In genomic region chr2:61582578-61583315, GRCm38 (mm10) we compare ENCODE assay signal across 14 mouse cellular contexts. TPM values are rescaled to one million over a fixed set of nuclear protein-coding genes. Genes with fewer than 3 reads are reported as not detected.
DNase-seq lines count a peak whose midpoint lies in the region; ATAC-seq and TF ChIP-seq lines count a peak whose summit lies in the region.
"Had no signal": no experiment of that assay in that cellular context is flagged by ENCODE, and none has a peak within 500 bp of the region (broad histone marks: within the 10 kb centered on the region; RNA-seq: fewer than 3 reads in every experiment).

No protein-coding gene starts in this region.

- TF ChIP-seq CTCF in heart, adult 2 months (IDR thresholded peaks at IDR 0.05), result no peak

- no peak for TF ChIP-seq POLR2A in heart, adult 2 months (IDR thresholded peaks at IDR 0.05; ENCODE audit: insufficient read depth, low read depth, low read length)

- H3K27ac ChIP-seq in heart, adult 2 months, result no peak overlapping the region
- H3K27ac ChIP-seq in heart, embryonic 10.5 days, result no peak overlapping the region
- H3K27ac ChIP-seq: limb, embryonic 12.5 days had no signal

- H3K4me3 ChIP-seq in heart, adult 2 months, result no peak overlapping the region
- H3K4me3 ChIP-seq in heart, embryonic 10.5 days, result no peak overlapping the region
- H3K4me3 ChIP-seq: limb, embryonic 12.5 days had no signal

- no peaks in the 10 kb centered on the region for H3K4me1 ChIP-seq in heart, adult 2 months (ENCODE audit: control insufficient read depth, insufficient read depth, low read length)
- no peaks in the 10 kb centered on the region for H3K4me1 ChIP-seq in heart, embryonic 10.5 days

- no peaks in the 10 kb centered on the region for H3K27me3 ChIP-seq in heart, adult 2 months (ENCODE audit: control insufficient read depth, insufficient read depth, low read length)
- no peaks in the 10 kb centered on the region for H3K27me3 ChIP-seq in heart, embryonic 10.5 days (ENCODE audit: insufficient read depth, poor library complexity, severe bottlenecking)
- H3K27me3 ChIP-seq: limb, embryonic 12.5 days; Patski had no signal

- DNase-seq in heart, adult 2 months, result peak; percentile 36 to 56
- no peak for DNase-seq in heart, embryonic 10.5 days (ENCODE audit: low spot score)
- peak; percentile 21 for DNase-seq in CD4-positive helper T cell, adult 2 months (ENCODE audit: low read depth, low spot score)
- DNase-seq in adipocyte (ENCODE audit: low spot score), result peak; percentile 98
- DNase-seq in layer of hippocampus, adult 18-20 months (ENCODE audit: low spot score in 2 of 2), result no peak
- no peak for DNase-seq in yolk sac, embryonic 10.5 days (ENCODE audit: low spot score)
- DNase-seq: kidney, adult 2 months; kidney, postnatal 25 days; midbrain, embryonic 14.5 days had no signal

- H3K36me3 ChIP-seq in heart, adult 2 months (ENCODE audit: control insufficient read depth, insufficient read depth, low read length), result no peaks in the 10 kb centered on the region
- H3K36me3 ChIP-seq in heart, embryonic 10.5 days, result no peaks in the 10 kb centered on the region
- H3K36me3 ChIP-seq: limb, embryonic 12.5 days had no signal

- 70% methylated on average over 5 of the region's 5 CpGs for WGBS in heart, adult 2 months
- WGBS in heart, embryonic 10.5 days, result 86% methylated on average over 5 of the region's 5 CpGs

- H3K9ac ChIP-seq in heart, adult 2 months (ENCODE audit: low read depth, low read length), result no peak overlapping the region
- H3K9ac ChIP-seq: limb, embryonic 12.5 days had no signal

- peak; percentile 81 for ATAC-seq in megakaryocyte, adult 5-6 weeks (ENCODE audit: poor library complexity, severe bottlenecking)
- ATAC-seq: forebrain, embryonic 14.5 days; hindbrain, embryonic 16.5 days; Patski had no signal

- TF ChIP-seq EP300 in heart, adult 2 months (IDR thresholded peaks at IDR 0.05; ENCODE audit: insufficient read depth, low read depth, low read length), result no peak

- no peaks in the 10 kb centered on the region for H3K9me3 ChIP-seq in heart, embryonic 10.5 days
- H3K9me3 ChIP-seq: limb, embryonic 12.5 days had no signal

- intact Hi-C loops in heart, adult 2 months (cut with DNase I), result no loop called here

- no peaks in the 10 kb centered on the region for H3K79me2 ChIP-seq in heart, adult 2 months (replicated peaks; ENCODE audit: control insufficient read depth, insufficient read depth, low read length)

RNA-seq across cellular contexts. Expression of gene Tank, which starts 4.4 kb away (rescaled TPM):
- total RNA-seq in heart, adult 2 months (2021), result 10 to 100 TPM; 18.7 to 19.9 TPM
- polyA plus RNA-seq in heart, adult 2 months (2012; rRNA removed), result 6.2 and 12.9 TPM in 2 replicates
- polyA plus RNA-seq in heart, embryonic 10.5 days (2016; fragmentation: Nextera tagmentation; extraction: Ambion mirVana), result 24.5 and 27.6 TPM in 2 replicates
- 146 and 167 TPM in 2 replicates for total RNA-seq in megakaryocyte, adult 5-6 weeks (2015)
- 112 and 113 TPM in 2 replicates for total RNA-seq in megakaryocyte, adult 5-6 weeks (2017)
- 10 to 100 TPM; 27.7 to 31.9 TPM for total RNA-seq in layer of hippocampus, adult 18-20 months (2021)

Comparison
In these comparisons a context has a peak if more than half of its experiments do, and no peak if none do; other contexts are left out.
1. DNase-seq: peak in heart, adult 2 months (2 of 2), CD4-positive helper T cell, adult 2 months (single experiment) and adipocyte (single experiment); none in heart, embryonic 10.5 days (single experiment), layer of hippocampus, adult 18-20 months (0 of 2) and yolk sac, embryonic 10.5 days (single experiment).